Mouse (Mus musculus) midbrain, embryonic 14.5 days (tissue): ENCODE results near the gene P2ry6. TPM values are rescaled to one million over a fixed set of nuclear protein-coding genes. Genes with fewer than 3 reads are reported as not detected.

Experiments
- ATAC-seq: fragments of 200-750 bp; cut with Nextera tagmentation; 2 replicates; pipeline ENCODE4 v1.8.0; 2017; ENCODE audit warnings: moderate number of reproducible peaks, moderate library complexity; ENCODE audit not compliant: low FRiP score, low TSS enrichment
- DNase-seq: peaks from one replicate; pipeline ENCODE4 v3.0.0-alpha.2; 2015
- H3K27ac ChIP-seq: fragments of 300-500 bp; sonication (generic); replicated peaks from 2 replicates; pipeline ENCODE4 v1.5.1; 2014; ENCODE audit warnings: mild to moderate bottlenecking, low read depth, low read length, moderate library complexity
- H3K27me3 ChIP-seq: fragments of 300-500 bp; sonication (generic); 2 replicates; pipeline ENCODE4 v1.6.1; 2014; ENCODE audit warnings: low read length, control low read depth, mixed read lengths; ENCODE audit not compliant: control insufficient read depth, insufficient read depth
- H3K36me3 ChIP-seq: fragments of 300-500 bp; sonication (generic); 2 replicates; pipeline ENCODE4 v1.6.1; 2014; ENCODE audit warnings: low read length, control low read depth; ENCODE audit not compliant: control insufficient read depth, insufficient read depth
- H3K4me1 ChIP-seq: fragments of 300-500 bp; sonication (generic); 2 replicates; pipeline ENCODE4 v1.6.1; 2014; ENCODE audit warnings: mild to moderate bottlenecking, antibody characterized with exemption, low read length, control low read depth; ENCODE audit not compliant: control insufficient read depth, insufficient read depth
- H3K4me2 ChIP-seq: fragments of 300-500 bp; sonication (generic); 2 replicates; pipeline ENCODE4 v1.6.1; 2014; ENCODE audit warnings: mild to moderate bottlenecking, low read length, moderate library complexity
- H3K4me3 ChIP-seq: fragments of 300-500 bp; sonication (generic); replicated peaks from 2 replicates; pipeline ENCODE4 v1.5.1; 2014; ENCODE audit warnings: low read depth, low read length
- H3K9ac ChIP-seq: fragments of 300-500 bp; sonication (generic); replicated peaks from 2 replicates; pipeline ENCODE4 v1.6.1; 2014; ENCODE audit warnings: mild to moderate bottlenecking, low read length, moderate library complexity
- H3K9me3 ChIP-seq: fragments of 300-500 bp; sonication (generic); 2 replicates; pipeline ENCODE4 v1.6.1; 2016; ENCODE audit warnings: low read length, control low read depth, mixed read lengths; ENCODE audit not compliant: control insufficient read depth
- WGBS: fragments of 180-500 bp; shearing (Covaris S2); extraction: QIAGEN DNeasy Blood & Tissue Kit; methylation state at CpG from one replicate; pipeline ENCODE4 v1.1.7; 2014; 5-methylcytosine and 5-hydroxymethylcytosine counted together
- polyA plus RNA-seq: library from polyadenylated mRNA; unstranded; fragments of >200 nt; fragmentation: Nextera tagmentation; extraction: Ambion mirVana; gene quantifications from 2 replicates; pipeline ENCODE4 v1.2.1, GENCODE M21; 2014

Gene P2ry6
- polyA plus RNA-seq, 1 experiment from 2014 or later = 2.7 TPM

DNA sequence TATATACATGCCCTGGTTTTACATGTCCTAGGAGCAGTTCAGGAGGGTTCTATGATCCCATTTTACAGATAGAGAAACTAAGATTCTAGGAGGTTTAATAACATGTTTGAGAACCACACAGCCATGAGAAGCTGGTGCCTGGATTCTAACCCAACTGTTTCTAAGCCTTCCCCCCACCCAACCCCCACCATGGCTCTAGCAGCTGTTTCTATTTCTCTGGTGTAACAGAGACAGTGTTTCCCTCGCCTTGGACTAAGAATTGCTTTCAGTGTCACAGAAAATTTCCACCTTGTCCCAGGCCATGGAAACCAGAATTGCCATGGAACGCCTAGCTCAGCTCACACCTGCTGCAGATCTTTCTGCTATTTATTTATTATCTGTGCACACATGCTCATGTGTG, 14.0 kb downstream of the P2ry6 start:
- Histone ChIP-seq H3K4me1 (0 out of 2 replicates have a peak, but pooled peaks cover 4% of the 10 kb centered on the region), H3K4me3 (no peak overlapping the region), H3K27me3 (no peaks in the 10 kb centered on the region), H3K27ac (no peak overlapping the region), H3K36me3 (no peaks in the 10 kb centered on the region), H3K4me2 (no peak overlapping the region), H3K9ac (no peak overlapping the region), H3K9me3 (no peaks in the 10 kb centered on the region)
- 76% methylated on average over 2 of the region's 2 CpGs for WGBS
- no peak for ATAC-seq
- DNase-seq = no peak

GRCm38 (mm10) chr7:100958426-100958825, 16.0 kb downstream of the P2ry6 start:
- no peak for DNase-seq
- 97% methylated on average over 2 of the region's 2 CpGs for WGBS

GRCm38 (mm10) chr7:100952686-100953085, 21.8 kb downstream of the P2ry6 start:
- Histone ChIP-seq H3K27me3 (no peaks in the 10 kb centered on the region), H3K27ac (no peak overlapping the region), H3K4me1 (no peaks in the 10 kb centered on the region), H3K4me2 (no peak overlapping the region), H3K9me3 (no peaks in the 10 kb centered on the region), H3K9ac (no peak overlapping the region), H3K36me3 (no peaks in the 10 kb centered on the region), H3K4me3 (no peak overlapping the region)
- ATAC-seq (no peak), DNase-seq (no peak)
- 87% methylated on average over 7 of the region's 7 CpGs for WGBS

More at GRCm38 (mm10) chr7:100958426-100958825, 16.0 kb downstream of the P2ry6 start:
- Histone ChIP-seq H3K9me3 (no peaks in the 10 kb centered on the region), H3K27ac (no peak overlapping the region), H3K27me3 (no peaks in the 10 kb centered on the region), H3K36me3 (no peaks in the 10 kb centered on the region), H3K4me2 (no peak overlapping the region), H3K9ac (no peak overlapping the region), H3K4me1 (0 out of 2 replicates have a peak, but pooled peaks cover 4% of the 10 kb centered on the region), H3K4me3 (no peak overlapping the region)
- ATAC-seq = no peak

- H3K27me3 ChIP-seq = no peaks in the 10 kb centered on the region
- DNase-seq = no peak
- no peak overlapping the region for H3K27ac ChIP-seq
- no peaks in the 10 kb centered on the region for H3K9me3 ChIP-seq
- H3K4me3 ChIP-seq = no peak overlapping the region
- H3K4me1 ChIP-seq = no peaks in the 10 kb centered on the region
- no peaks in the 10 kb centered on the region for H3K36me3 ChIP-seq
- no peak overlapping the region for H3K9ac ChIP-seq
- no peak overlapping the region for H3K4me2 ChIP-seq
- 70% methylated on average over 2 of the region's 2 CpGs for WGBS
- no peak for ATAC-seq
Measured at GRCm38 (mm10) chr7:100951903-100952302, 22.5 kb downstream of the P2ry6 start.

DNA sequence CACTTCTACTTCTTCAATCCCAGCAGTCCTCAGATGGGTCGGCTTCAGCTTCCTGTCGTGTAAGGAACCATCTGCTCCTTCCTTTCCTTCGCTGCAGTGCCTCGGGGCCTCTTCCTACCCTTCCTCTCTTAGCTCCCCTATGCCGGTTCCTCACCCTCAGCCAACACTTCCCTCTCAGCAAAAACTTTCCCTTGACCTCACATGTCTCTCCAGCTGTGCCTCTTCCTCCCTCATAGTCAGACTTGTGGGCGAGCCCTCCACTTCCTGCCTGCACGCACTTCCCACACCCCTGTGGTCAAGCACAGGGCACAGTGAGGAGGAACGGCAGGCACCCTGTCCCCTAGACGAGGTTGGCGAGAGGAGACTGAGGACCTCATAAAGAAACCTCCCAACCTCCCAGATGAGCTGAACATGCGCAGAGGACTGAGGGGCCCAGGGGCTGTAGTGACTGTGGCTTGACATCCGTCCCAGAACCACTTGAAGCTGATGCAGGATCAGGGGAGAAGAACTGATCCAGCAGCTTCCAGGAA, 23.9 kb downstream of the P2ry6 start:
- no peak for DNase-seq
- Histone ChIP-seq H3K9ac (no peak overlapping the region), H3K4me3 (no peak overlapping the region), H3K4me2 (no peak overlapping the region), H3K36me3 (no peaks in the 10 kb centered on the region), H3K4me1 (no peaks in the 10 kb centered on the region), H3K9me3 (no peaks in the 10 kb centered on the region), H3K27ac (no peak overlapping the region), H3K27me3 (no peaks in the 10 kb centered on the region)
- 80% methylated on average over 12 of the region's 12 CpGs for WGBS
- no peak for ATAC-seq

DNA sequence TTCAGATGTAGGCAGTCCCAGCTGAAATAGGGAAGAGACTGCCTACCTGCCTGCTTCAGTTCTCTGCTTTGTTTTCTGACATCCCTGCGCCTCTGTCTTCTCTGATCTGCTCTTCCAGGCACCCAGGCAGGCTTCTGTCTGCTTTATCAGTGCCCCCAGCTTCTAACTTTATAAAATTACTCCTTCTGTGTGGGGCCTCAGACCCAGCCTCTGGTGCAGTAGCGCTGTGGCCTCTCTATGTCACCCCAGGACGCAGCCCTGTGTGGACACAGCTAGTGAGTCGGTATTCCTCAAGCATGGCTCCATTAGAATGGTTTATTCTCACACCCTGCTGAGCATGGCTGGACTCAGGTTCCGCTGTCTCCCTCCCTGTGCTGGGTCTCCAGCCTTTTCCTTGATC, 24.4 kb downstream of the P2ry6 start:
- Histone ChIP-seq H3K4me3 (no peak overlapping the region), H3K9me3 (no peaks in the 10 kb centered on the region), H3K36me3 (no peaks in the 10 kb centered on the region), H3K4me1 (no peaks in the 10 kb centered on the region), H3K27ac (no peak overlapping the region), H3K4me2 (no peak overlapping the region), H3K9ac (no peak overlapping the region), H3K27me3 (no peaks in the 10 kb centered on the region)
- DNase-seq (no peak), ATAC-seq (no peak)
- 55% methylated on average over 5 of the region's 5 CpGs for WGBS

- H3K4me2 ChIP-seq = no peak overlapping the region
- WGBS = 91% methylated on average over 5 of the region's 5 CpGs
- 0 out of 2 replicates have a peak, but pooled peaks cover 4% of the 10 kb centered on the region for H3K4me1 ChIP-seq
- H3K9ac ChIP-seq = no peak overlapping the region
- H3K27me3 ChIP-seq = no peaks in the 10 kb centered on the region
- no peaks in the 10 kb centered on the region for H3K9me3 ChIP-seq
- DNase-seq (no peak), ATAC-seq (no peak)
- no peaks in the 10 kb centered on the region for H3K36me3 ChIP-seq
- no peak overlapping the region for H3K27ac ChIP-seq
- no peak overlapping the region for H3K4me3 ChIP-seq
Measured at GRCm38 (mm10) chr7:100944738-100945137, 29.7 kb downstream of the P2ry6 start.

GRCm38 (mm10) chr7:100944306-100944705, 30.1 kb downstream of the P2ry6 start:
- WGBS = 87% methylated on average over 2 of the region's 2 CpGs

GRCm38 (mm10) chr7:100942789-100943615, 31.4 kb downstream of the P2ry6 start:
- H3K27ac ChIP-seq = no peak overlapping the region
- H3K9me3 ChIP-seq = no peaks in the 10 kb centered on the region
- 54% methylated on average over 12 of the region's 12 CpGs for WGBS
- H3K27me3 ChIP-seq = no peaks in the 10 kb centered on the region
- H3K4me3 ChIP-seq = no peak overlapping the region
- 0 out of 2 replicates have a peak, but pooled peaks cover 4% of the 10 kb centered on the region for H3K4me1 ChIP-seq
- no peak overlapping the region for H3K9ac ChIP-seq
- DNase-seq = peak; percentile 76
- H3K36me3 ChIP-seq = no peaks in the 10 kb centered on the region
- no peak overlapping the region for H3K4me2 ChIP-seq
- peak; percentile 29; the same call in 1 of the 2 replicates for ATAC-seq

More at GRCm38 (mm10) chr7:100944306-100944705, 30.1 kb downstream of the P2ry6 start:
- Histone ChIP-seq H3K9ac (no peak overlapping the region), H3K4me3 (no peak overlapping the region), H3K4me1 (0 out of 2 replicates have a peak, but pooled peaks cover 4% of the 10 kb centered on the region), H3K27ac (no peak overlapping the region), H3K9me3 (no peaks in the 10 kb centered on the region), H3K27me3 (no peaks in the 10 kb centered on the region), H3K36me3 (no peaks in the 10 kb centered on the region), H3K4me2 (no peak overlapping the region)
- DNase-seq (no peak), ATAC-seq (no peak)
